ENCODE assay signal across 12 mouse cellular contexts in genomic region chr15:96312902-96313301, GRCm38 (mm10).
"Had no signal": no experiment of that assay in that cellular context is flagged by ENCODE, and none has a peak within 500 bp of the region (broad histone marks: within the 10 kb centered on the region; RNA-seq: fewer than 3 reads in every experiment).

No protein-coding gene starts in this region.

- H3K27me3 ChIP-seq: kidney, embryonic 15.5 days; limb, embryonic 13.5 days; megakaryocyte, embryonic 14.5 days; midbrain, embryonic 13.5 days had no signal

- ATAC-seq: intestine, embryonic 16.5 days; midbrain, embryonic 13.5 days had no signal

- H3K4me1 ChIP-seq: limb, embryonic 13.5 days had no signal

- DNase-seq: kidney, adult 2 months; kidney, postnatal 25 days; layer of hippocampus, adult 9-11 months; left cerebral cortex, postnatal 4 days; lung, adult 18-20 months; right cerebral cortex, postnatal 25 days; thymus, postnatal 4 days had no signal

- H3K4me3 ChIP-seq: kidney, embryonic 15.5 days; limb, embryonic 13.5 days; megakaryocyte, embryonic 14.5 days; midbrain, embryonic 13.5 days had no signal

- H3K9ac ChIP-seq: kidney, embryonic 15.5 days; limb, embryonic 13.5 days; midbrain, embryonic 13.5 days had no signal

- H3K27ac ChIP-seq: kidney, embryonic 15.5 days; limb, embryonic 13.5 days; midbrain, embryonic 13.5 days had no signal

- H3K9me3 ChIP-seq: kidney, embryonic 15.5 days; megakaryocyte, embryonic 14.5 days had no signal

- H3K4me2 ChIP-seq: kidney, embryonic 15.5 days; limb, embryonic 13.5 days; midbrain, embryonic 13.5 days had no signal
